Comparison of ENCODE assay signal across 9 mouse cellular contexts in genomic region chr12:33285933-33286649, GRCm38 (mm10).
DNase-seq lines count a peak whose midpoint lies in the region; ATAC-seq and TF ChIP-seq lines count a peak whose summit lies in the region.
"Had no signal": no experiment of that assay in that cellular context is flagged by ENCODE, and none has a peak within 500 bp of the region (broad histone marks: within the 10 kb centered on the region; RNA-seq: fewer than 3 reads in every experiment).

No protein-coding gene starts in this region.

- peaks cover 5% of the 10 kb centered on the region; the same call in 1 of the 2 replicates for H3K4me1 ChIP-seq in cerebellum, adult 2 months (ENCODE audit: control insufficient read depth, insufficient read depth, low read length)
- peaks cover 12% of the 10 kb centered on the region for H3K4me1 ChIP-seq in hindbrain, postnatal 0 days (ENCODE audit: insufficient read depth, low read length)
- H3K4me1 ChIP-seq in lung, embryonic 15.5 days, result peaks cover 17% of the 10 kb centered on the region

- no peaks in the 10 kb centered on the region for H3K9me3 ChIP-seq in hindbrain, postnatal 0 days (ENCODE audit: low read length)
- no peaks in the 10 kb centered on the region for H3K9me3 ChIP-seq in lung, embryonic 15.5 days

- no peaks in the 10 kb centered on the region for H3K27me3 ChIP-seq in cerebellum, adult 2 months (ENCODE audit: control insufficient read depth, insufficient read depth, low read length)
- no peaks in the 10 kb centered on the region for H3K27me3 ChIP-seq in hindbrain, postnatal 0 days (ENCODE audit: insufficient read depth, low read length)
- H3K27me3 ChIP-seq in lung, embryonic 15.5 days, result no peaks in the 10 kb centered on the region

- H3K27ac ChIP-seq in cerebellum, adult 2 months (ENCODE audit: insufficient read depth, low read length), result no peak overlapping the region
- H3K27ac ChIP-seq in hindbrain, postnatal 0 days, result no peak overlapping the region
- H3K27ac ChIP-seq in lung, embryonic 15.5 days, result no peak overlapping the region
- H3K27ac ChIP-seq: macrophage had no signal

- intact Hi-C loops in left cerebral cortex, postnatal 14 days (cut with DNase I), result no loop called here

- no peak overlapping the region for H3K9ac ChIP-seq in hindbrain, postnatal 0 days (replicated peaks; ENCODE audit: low read length)
- no peak overlapping the region for H3K9ac ChIP-seq in lung, embryonic 15.5 days

- H3K36me3 ChIP-seq in hindbrain, postnatal 0 days (ENCODE audit: insufficient read depth, low read length), result no peaks in the 10 kb centered on the region
- no peaks in the 10 kb centered on the region for H3K36me3 ChIP-seq in lung, embryonic 15.5 days

- no peak for TF ChIP-seq POLR2A in cerebellum, adult 2 months (IDR thresholded peaks at IDR 0.05; ENCODE audit: borderline replicate concordance, insufficient read depth, low read length)

- DNase-seq in cerebellum, postnatal 10 days, result peak; percentile 69 to 70
- DNase-seq in cerebellum, adult 2 months, result no peak
- peak; percentile 59 to 66 for DNase-seq in adrenal gland, postnatal 36 days
- peak; percentile 69 for DNase-seq in hindbrain, postnatal 0 days (ENCODE audit: low spot score)
- no peak for DNase-seq in natural killer cell, adult 2 months (ENCODE audit: low spot score in 2 of 2)
- no peak for DNase-seq in left cerebral cortex, postnatal 14 days (ENCODE audit: low spot score in 2 of 2)
- no peak for DNase-seq in gastrocnemius, postnatal 25 days

- WGBS in cerebellum, adult 2 months, result 71% methylated on average over 9 of the region's 9 CpGs
- 25% methylated on average over 9 of the region's 9 CpGs for WGBS in hindbrain, postnatal 0 days
- WGBS in lung, embryonic 15.5 days, result 56% methylated on average over 9 of the region's 9 CpGs

- no peak overlapping the region for H3K4me2 ChIP-seq in hindbrain, postnatal 0 days (ENCODE audit: low read depth, low read length)
- no peak overlapping the region for H3K4me2 ChIP-seq in lung, embryonic 15.5 days

- H3K4me3 ChIP-seq in cerebellum, adult 2 months (replicated peaks; ENCODE audit: insufficient read depth, low read depth, low read length), result no peak overlapping the region
- no peak overlapping the region for H3K4me3 ChIP-seq in hindbrain, postnatal 0 days (ENCODE audit: low read length)
- H3K4me3 ChIP-seq in lung, embryonic 15.5 days, result no peak overlapping the region

- ATAC-seq in hindbrain, postnatal 0 days, result peak; percentile 52; the same call in 1 of the 2 replicates
- ATAC-seq in lung, embryonic 15.5 days (ENCODE audit: borderline replicate concordance, extremely low read depth, low FRiP score, low TSS enrichment), result peak; percentile 53; the same call in 1 of the 2 replicates

- TF ChIP-seq CTCF in cerebellum, adult 2 months (IDR thresholded peaks at IDR 0.05; ENCODE audit: borderline replicate concordance, insufficient read depth, low read depth, low read length), result no peak
- TF ChIP-seq CTCF in hindbrain, postnatal 0 days (IDR thresholded peaks at IDR 0.05; ENCODE audit: low read depth), result no peak

Comparison
In these comparisons a context has a peak if more than half of its experiments do, and no peak if none do; other contexts are left out.
1. DNase-seq: peak in cerebellum, postnatal 10 days (2 of 2), adrenal gland, postnatal 36 days (2 of 2) and hindbrain, postnatal 0 days (single experiment); none in cerebellum, adult 2 months (0 of 2), natural killer cell, adult 2 months (0 of 2), left cerebral cortex, postnatal 14 days (0 of 2) and gastrocnemius, postnatal 25 days (single experiment).